12 mouse cellular contexts compared by ENCODE assay signal in genomic region chr10:102511461-102511806, GRCm38 (mm10). TPM values are rescaled to one million over a fixed set of nuclear protein-coding genes. Genes with fewer than 3 reads are reported as not detected.
DNase-seq lines count a peak whose midpoint lies in the region; ATAC-seq and TF ChIP-seq lines count a peak whose summit lies in the region.
"Had no signal": no experiment of that assay in that cellular context is flagged by ENCODE, and none has a peak within 500 bp of the region (broad histone marks: within the 10 kb centered on the region; RNA-seq: fewer than 3 reads in every experiment).

No protein-coding gene starts in this region.

- no peaks in the 10 kb centered on the region for H3K36me3 ChIP-seq in heart, embryonic 14.5 days (ENCODE audit: control insufficient read depth, insufficient read depth, low read length)
- H3K36me3 ChIP-seq in midbrain, embryonic 11.5 days (ENCODE audit: control insufficient read depth, insufficient read depth, low read length): no peaks in the 10 kb centered on the region
- no peaks in the 10 kb centered on the region for H3K36me3 ChIP-seq in midbrain, postnatal 0 days (ENCODE audit: insufficient read depth, low read length)
- no peaks in the 10 kb centered on the region for H3K36me3 ChIP-seq in intestine, embryonic 14.5 days (ENCODE audit: control insufficient read depth, insufficient read depth, low read length)
- H3K36me3 ChIP-seq: hindbrain, embryonic 15.5 days had no signal

- no peak overlapping the region for H3K4me3 ChIP-seq in heart, embryonic 14.5 days (ENCODE audit: control insufficient read depth in 1 of 2, insufficient read depth in 1 of 2, low read depth in 1 of 2, low read length in 2 of 2)
- no peak overlapping the region for H3K4me3 ChIP-seq in midbrain, embryonic 11.5 days (ENCODE audit: low read depth, low read length)
- no peak overlapping the region for H3K4me3 ChIP-seq in midbrain, postnatal 0 days (ENCODE audit: low read depth, low read length)
- H3K4me3 ChIP-seq in intestine, embryonic 14.5 days (ENCODE audit: low read depth, low read length): no peak overlapping the region
- H3K4me3 ChIP-seq: hindbrain, embryonic 15.5 days had no signal

- 41% methylated on average over 3 of the region's 3 CpGs for WGBS in heart, embryonic 14.5 days
- WGBS in midbrain, embryonic 11.5 days: 42% methylated on average over 3 of the region's 3 CpGs
- WGBS in midbrain, postnatal 0 days: 41% methylated on average over 3 of the region's 3 CpGs
- 41% methylated on average over 3 of the region's 3 CpGs for WGBS in intestine, embryonic 14.5 days

- intact Hi-C loops in heart, postnatal 10 days (cut with DNase I): loop anchor here (5.0 kb wide), 1 partner anchor 176 kb away; no protein-coding TSS in a partner anchor

- H3K27ac ChIP-seq in heart, embryonic 14.5 days (replicated peaks in 1 of 2; ENCODE audit: control insufficient read depth in 1 of 2, insufficient read depth in 1 of 2, low read depth in 2 of 2, low read length in 2 of 2): peak overlapping the region in 1 of 2 experiments; percentile 29; a peak in 1 of 4 replicates
- no peak overlapping the region for H3K27ac ChIP-seq in midbrain, embryonic 11.5 days (ENCODE audit: low read depth, low read length)
- H3K27ac ChIP-seq in midbrain, postnatal 0 days (ENCODE audit: low read depth, low read length): no peak overlapping the region
- H3K27ac ChIP-seq in intestine, embryonic 14.5 days (ENCODE audit: low read depth): no peak overlapping the region
- H3K27ac ChIP-seq: hindbrain, embryonic 15.5 days had no signal

- peaks cover 7% of the 10 kb centered on the region in 2 experiments; a peak in 1 of 4 replicates for H3K4me1 ChIP-seq in heart, embryonic 14.5 days (ENCODE audit: control insufficient read depth in 2 of 2, insufficient read depth in 2 of 2, low read length in 2 of 2)
- H3K4me1 ChIP-seq in midbrain, embryonic 11.5 days (ENCODE audit: control insufficient read depth, insufficient read depth, low read length): no peaks in the 10 kb centered on the region
- no peaks in the 10 kb centered on the region for H3K4me1 ChIP-seq in midbrain, postnatal 0 days (ENCODE audit: insufficient read depth, low read length)
- H3K4me1 ChIP-seq in intestine, embryonic 14.5 days (replicated peaks; ENCODE audit: control insufficient read depth, insufficient read depth, low read length): 0 out of 2 replicates have a peak, but pooled peaks cover 3% of the 10 kb centered on the region
- H3K4me1 ChIP-seq: hindbrain, embryonic 15.5 days had no signal

- no peak for DNase-seq in heart, postnatal 10 days
- peak; percentile 81 for DNase-seq in midbrain, embryonic 11.5 days (ENCODE audit: low spot score, missing footprints)
- no peak for DNase-seq in midbrain, postnatal 0 days (ENCODE audit: low spot score)
- peak; percentile 54 for DNase-seq in intestine, embryonic 14.5 days (ENCODE audit: low spot score)
- no peak for DNase-seq in left cerebral cortex, adult 18-20 months (ENCODE audit: low spot score in 2 of 2)
- no peak for DNase-seq in gastrocnemius, adult 8-10 months (ENCODE audit: low spot score in 2 of 2)
- DNase-seq: retina, postnatal 1 day; thymus, adult 2 months had no signal

- H3K27me3 ChIP-seq in heart, embryonic 14.5 days (ENCODE audit: control insufficient read depth, insufficient read depth, low read length): no peaks in the 10 kb centered on the region
- no peaks in the 10 kb centered on the region for H3K27me3 ChIP-seq in midbrain, embryonic 11.5 days (ENCODE audit: control insufficient read depth, insufficient read depth, low read length)
- H3K27me3 ChIP-seq in midbrain, postnatal 0 days (ENCODE audit: insufficient read depth, low read length): no peaks in the 10 kb centered on the region
- H3K27me3 ChIP-seq in intestine, embryonic 14.5 days (replicated peaks; ENCODE audit: control insufficient read depth, insufficient read depth, low read length): no peaks in the 10 kb centered on the region
- H3K27me3 ChIP-seq: CH12.LX; hindbrain, embryonic 15.5 days had no signal

- H3K9me3 ChIP-seq in heart, embryonic 14.5 days (ENCODE audit: control insufficient read depth, low read length): no peaks in the 10 kb centered on the region
- H3K9me3 ChIP-seq in midbrain, embryonic 11.5 days (ENCODE audit: control insufficient read depth, low read length): no peaks in the 10 kb centered on the region
- H3K9me3 ChIP-seq in midbrain, postnatal 0 days (ENCODE audit: low read length): no peaks in the 10 kb centered on the region
- no peaks in the 10 kb centered on the region for H3K9me3 ChIP-seq in intestine, embryonic 14.5 days (ENCODE audit: control insufficient read depth, low read length)
- H3K9me3 ChIP-seq: hindbrain, embryonic 15.5 days had no signal

- H3K9ac ChIP-seq in heart, embryonic 14.5 days (ENCODE audit: low read length): no peak overlapping the region
- H3K9ac ChIP-seq in midbrain, embryonic 11.5 days (ENCODE audit: low read length): no peak overlapping the region
- no peak overlapping the region for H3K9ac ChIP-seq in midbrain, postnatal 0 days (replicated peaks; ENCODE audit: low read length, poor library complexity, severe bottlenecking)
- H3K9ac ChIP-seq in intestine, embryonic 14.5 days (ENCODE audit: low read length): no peak overlapping the region
- H3K9ac ChIP-seq: hindbrain, embryonic 15.5 days had no signal

- H3K4me2 ChIP-seq in heart, embryonic 14.5 days (ENCODE audit: low read length): peak overlapping the region; percentile 29
- H3K4me2 ChIP-seq in midbrain, embryonic 11.5 days: no peak overlapping the region
- H3K4me2 ChIP-seq in midbrain, postnatal 0 days (ENCODE audit: low read depth, low read length, poor library complexity, severe bottlenecking): no peak overlapping the region
- H3K4me2 ChIP-seq in intestine, embryonic 14.5 days (ENCODE audit: low read length): peak overlapping the region; percentile 45
- H3K4me2 ChIP-seq: hindbrain, embryonic 15.5 days had no signal

- no peak for TF ChIP-seq CTCF in midbrain, postnatal 0 days (IDR thresholded peaks at IDR 0.05)

- ATAC-seq in heart, embryonic 14.5 days (ENCODE audit: insufficient number of reproducible peaks, insufficient read depth, low FRiP score, low read depth): no peak; the same call in 1 of the 2 replicates
- ATAC-seq in midbrain, embryonic 11.5 days (ENCODE audit: low FRiP score): peak; percentile 27; the same call in 1 of the 2 replicates
- ATAC-seq in midbrain, postnatal 0 days (ENCODE audit: low FRiP score): no peak
- peak; percentile 76 for ATAC-seq in intestine, embryonic 14.5 days (replicated peaks; ENCODE audit: low FRiP score, low TSS enrichment, low read depth)
- ATAC-seq in megakaryocyte progenitor cell, adult 5-6 weeks (replicated peaks; ENCODE audit: poor library complexity): no peak

RNA-seq across cellular contexts. Expression of gene Rassf9, which starts 0.6 kb away (rescaled TPM):
- 1.5 and 2.1 TPM in 2 replicates for polyA plus RNA-seq in heart, embryonic 14.5 days (2014; fragmentation: Nextera tagmentation; extraction: Ambion mirVana)
- total RNA-seq in heart, postnatal 10 days (2021): 10 to 100 TPM; 18.0 to 18.5 TPM
- polyA plus RNA-seq in midbrain, embryonic 11.5 days (2014; fragmentation: Nextera tagmentation; extraction: Ambion mirVana): 0.87 and 1.2 TPM in 2 replicates
- total RNA-seq in midbrain, postnatal 0 days (2014; rRNA removed): 2.8 and 6.7 TPM in 2 replicates
- polyA plus RNA-seq in midbrain, postnatal 0 days (2015; fragmentation: Nextera tagmentation; extraction: Ambion mirVana): 3.3 and 4.0 TPM in 2 replicates
- polyA plus RNA-seq in intestine, embryonic 14.5 days (2014; fragmentation: Nextera tagmentation; extraction: Ambion mirVana): 3.2 and 3.5 TPM in 2 replicates
- not detected in 2 replicates for total RNA-seq in megakaryocyte progenitor cell, adult 5-6 weeks (2015)
- total RNA-seq in megakaryocyte progenitor cell, adult 5-6 weeks (2017): not detected in 2 replicates
- 1 to 10 TPM; 1.4 to 1.6 TPM for total RNA-seq in left cerebral cortex, adult 18-20 months (2021)
- 1 to 10 TPM; 2.0 to 2.8 (median 2.8) TPM for total RNA-seq in gastrocnemius, adult 8-10 months (2022)
- total RNA-seq: CH12.LX had no signal

RNA-seq across cellular contexts. Expression of gene Nts, which starts 21.1 kb away (rescaled TPM):
- 13.3 and 15.1 TPM in 2 replicates for polyA plus RNA-seq in heart, embryonic 14.5 days (2014; fragmentation: Nextera tagmentation; extraction: Ambion mirVana)
- 1 to 10 TPM; 5.0 TPM for total RNA-seq in heart, postnatal 10 days (2021)
- 0.56 and 0.81 TPM in 2 replicates for polyA plus RNA-seq in midbrain, embryonic 11.5 days (2014; fragmentation: Nextera tagmentation; extraction: Ambion mirVana)
- 14.3 TPM in 2 replicates for total RNA-seq in midbrain, postnatal 0 days (2014; rRNA removed)
- 26.7 and 28.8 TPM in 2 replicates for polyA plus RNA-seq in midbrain, postnatal 0 days (2015; fragmentation: Nextera tagmentation; extraction: Ambion mirVana)
- polyA plus RNA-seq in intestine, embryonic 14.5 days (2014; fragmentation: Nextera tagmentation; extraction: Ambion mirVana): 0.47 and 0.77 TPM in 2 replicates
- total RNA-seq in megakaryocyte progenitor cell, adult 5-6 weeks (2015): not detected in 2 replicates
- total RNA-seq in megakaryocyte progenitor cell, adult 5-6 weeks (2017): not detected in 2 replicates
- total RNA-seq in left cerebral cortex, adult 18-20 months (2021): 1 to 10 TPM; 6.2 TPM
- total RNA-seq in gastrocnemius, adult 8-10 months (2022): not detected

Comparison
In these comparisons a context has a peak if more than half of its experiments do, and no peak if none do; other contexts are left out.
1. ATAC-seq: peak in midbrain, embryonic 11.5 days (single experiment) and intestine, embryonic 14.5 days (single experiment); none in heart, embryonic 14.5 days (single experiment), midbrain, postnatal 0 days (single experiment) and megakaryocyte progenitor cell, adult 5-6 weeks (single experiment).
2. DNase-seq: peak in midbrain, embryonic 11.5 days (single experiment) and intestine, embryonic 14.5 days (single experiment); none in heart, postnatal 10 days (0 of 2), midbrain, postnatal 0 days (single experiment), left cerebral cortex, adult 18-20 months (0 of 2) and gastrocnemius, adult 8-10 months (0 of 2).
3. H3K4me2 ChIP-seq: peak in heart, embryonic 14.5 days (single experiment) and intestine, embryonic 14.5 days (single experiment); none in midbrain, embryonic 11.5 days (single experiment) and midbrain, postnatal 0 days (single experiment).
4. RNA of gene Nts, which starts 21.1 kb away (total RNA-seq): 14.3 TPM in midbrain, postnatal 0 days, 6.2 TPM in left cerebral cortex, adult 18-20 months and 5.0 TPM in heart, postnatal 10 days; not detected in megakaryocyte progenitor cell, adult 5-6 weeks and not detected in gastrocnemius, adult 8-10 months; every median in the first group is over 4 times any median in the second.